Mouse (Mus musculus) urinary bladder, postnatal 14 days (tissue): ENCODE measurements around the gene Rpl28.
"Not testable (repeated sequence)": the region's sequence is repeated elsewhere in the genome, so short reads cannot be mapped to it uniquely, and the experiment has no call there.

ENCODE experiments used
- DNase-seq: peaks from one replicate; pipeline ENCODE4 v3.0.0; 2021; ENCODE audit warnings: low spot score

Rpl28 gene

GRCm38 (mm10) chr7:4783667-4784268 lies 8.9 kb upstream of the Rpl28 start:
- DNase-seq, result no peak

- DNase-seq, result peak; percentile 56
These were observed 3.9 kb upstream of the Rpl28 start for GRCm38 (mm10) chr7:4788499-4789435.

GRCm38 (mm10) chr7:4789436-4789935 lies 3.2 kb upstream of the Rpl28 start, which contains the start of gene Tmem238:
Gene Tmem238, minus strand, starts transcription at chr7:4789656.
- peak; percentile 82 for DNase-seq

GRCm38 (mm10) chr7:4793248-4793647 lies 574 bp downstream of the Rpl28 start:
- DNase-seq, result not testable (repeated sequence)

- DNase-seq, result no peak
These were observed 1.0 kb downstream of the Rpl28 start for GRCm38 (mm10) chr7:4793674-4794073.

GRCm38 (mm10) chr7:4794631-4795168 lies 2.0 kb downstream of the Rpl28 start:
- DNase-seq, result no peak

- DNase-seq, result no peak
These were observed 3.2 kb downstream of the Rpl28 start for GRCm38 (mm10) chr7:4795767-4796433.

GRCm38 (mm10) chr7:4802247-4802646 lies 9.6 kb downstream of the Rpl28 start:
- no peak for DNase-seq

- no peak for DNase-seq
These were observed 14.0 kb downstream of the Rpl28 start for GRCm38 (mm10) chr7:4806716-4807115.

GRCm38 (mm10) chr7:4811131-4811530 lies 18.5 kb downstream of the Rpl28 start:
- not testable (repeated sequence) for DNase-seq

GRCm38 (mm10) chr7:4811842-4812302 lies 19.2 kb downstream of the Rpl28 start:
- peak; percentile 36 for DNase-seq

- DNase-seq, result peak; percentile 98
These were observed 19.8 kb downstream of the Rpl28 start, which contains the start of gene Ube2s for GRCm38 (mm10) chr7:4812303-4813104. Gene Ube2s, minus strand, starts transcription at chr7:4812590.

- DNase-seq, result no peak
These were observed 20.6 kb downstream of the Rpl28 start for GRCm38 (mm10) chr7:4813105-4813791.

GRCm38 (mm10) chr7:4816559-4816958 lies 23.9 kb downstream of the Rpl28 start:
- DNase-seq, result no peak

GRCm38 (mm10) chr7:4820925-4821324 lies 28.3 kb downstream of the Rpl28 start:
- DNase-seq, result not testable (repeated sequence)

- DNase-seq, result no peak
These were observed 29.0 kb downstream of the Rpl28 start for GRCm38 (mm10) chr7:4821690-4822089.

- no peak for DNase-seq
These were observed 29.7 kb downstream of the Rpl28 start for GRCm38 (mm10) chr7:4822162-4822907.

- DNase-seq, result no peak
These were observed 32.7 kb downstream of the Rpl28 start for GRCm38 (mm10) chr7:4825365-4825764.

- DNase-seq, result no peak
These were observed 37.8 kb downstream of the Rpl28 start for GRCm38 (mm10) chr7:4830476-4830875.
